Mouse (Mus musculus) fat pad, adult 2 months (tissue): Measurements from ENCODE around the gene Casp7.

Experiments used
- DNase-seq: peaks from one replicate; pipeline ENCODE4 v3.0.0-alpha.2; 2011; ENCODE audit warnings: low read depth, low spot score; ENCODE audit errors: extremely low read depth

The Casp7 gene

DNA sequence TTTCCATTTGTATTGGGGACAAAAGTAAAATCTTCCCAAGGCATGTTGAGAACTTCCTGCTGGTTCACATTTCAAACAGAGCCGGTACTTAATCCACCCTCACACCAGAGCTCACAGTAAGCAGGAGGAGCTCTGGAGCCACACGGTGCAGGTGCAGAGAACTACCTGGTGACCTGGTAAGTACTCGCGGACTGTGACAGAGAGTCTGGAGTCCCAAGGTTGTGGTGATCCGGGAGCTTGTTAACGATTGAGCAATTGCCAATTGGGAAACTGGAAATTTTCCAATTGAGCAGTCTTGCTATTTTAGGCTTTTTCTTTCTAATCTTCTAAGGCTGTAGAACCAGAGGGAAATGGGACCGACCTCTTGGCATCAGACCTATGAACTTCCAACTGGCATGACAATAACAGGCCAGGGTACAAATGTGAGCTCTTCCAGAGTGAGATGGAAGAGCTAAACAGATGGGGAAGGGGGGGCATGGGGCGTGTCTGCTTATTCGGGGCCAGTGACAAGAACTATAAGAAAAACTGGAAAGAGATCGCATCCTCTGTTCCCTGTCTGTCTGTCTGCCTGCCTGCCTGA lies 64.7 kb downstream of the Casp7 start, which contains the start of gene Plekhs1:
Gene Plekhs1, plus strand, starts transcription at position 119 of the 580 bp plus-strand sequence.
- no peak for DNase-seq

DNA sequence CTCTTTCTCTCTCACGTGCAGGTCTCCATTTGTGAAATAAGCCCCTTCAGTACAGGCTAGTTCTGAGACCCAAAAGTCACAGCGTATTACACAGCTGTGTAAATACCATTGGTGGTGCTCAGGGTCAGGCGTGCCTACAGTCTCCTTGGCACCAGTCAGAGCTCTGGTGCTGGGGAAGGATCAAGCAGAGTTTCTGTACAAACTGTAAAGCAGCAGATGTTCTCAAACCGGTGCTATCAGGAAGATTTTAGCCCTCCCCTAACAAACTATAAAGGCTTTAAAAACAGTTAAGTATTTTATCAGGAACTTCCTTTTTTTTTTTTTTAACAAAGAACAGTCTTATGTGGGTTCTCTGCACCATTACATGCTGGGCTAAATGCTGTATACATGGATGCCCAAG lies 65.9 kb downstream of the Casp7 start:
- no peak for DNase-seq

DNA sequence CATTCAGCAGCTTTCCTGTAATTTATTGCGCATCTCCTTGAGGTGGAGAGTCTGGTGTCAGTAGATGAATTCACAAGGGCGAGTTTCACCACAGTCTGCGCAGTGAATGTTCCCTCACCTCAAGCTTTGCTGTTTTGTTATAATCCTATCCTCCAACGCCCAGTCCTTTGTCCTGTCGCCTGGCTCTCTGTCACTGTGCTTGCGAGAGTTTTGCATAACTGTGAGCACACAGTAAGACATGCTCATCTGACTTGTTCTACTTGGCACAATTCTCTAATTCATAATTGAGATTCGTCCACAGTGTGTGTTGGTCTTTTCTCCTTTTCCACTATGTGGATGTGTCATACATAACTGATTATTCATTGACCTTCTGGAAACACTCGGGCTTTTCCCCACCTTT lies 69.6 kb downstream of the Casp7 start:
- DNase-seq: peak; percentile 47

DNA sequence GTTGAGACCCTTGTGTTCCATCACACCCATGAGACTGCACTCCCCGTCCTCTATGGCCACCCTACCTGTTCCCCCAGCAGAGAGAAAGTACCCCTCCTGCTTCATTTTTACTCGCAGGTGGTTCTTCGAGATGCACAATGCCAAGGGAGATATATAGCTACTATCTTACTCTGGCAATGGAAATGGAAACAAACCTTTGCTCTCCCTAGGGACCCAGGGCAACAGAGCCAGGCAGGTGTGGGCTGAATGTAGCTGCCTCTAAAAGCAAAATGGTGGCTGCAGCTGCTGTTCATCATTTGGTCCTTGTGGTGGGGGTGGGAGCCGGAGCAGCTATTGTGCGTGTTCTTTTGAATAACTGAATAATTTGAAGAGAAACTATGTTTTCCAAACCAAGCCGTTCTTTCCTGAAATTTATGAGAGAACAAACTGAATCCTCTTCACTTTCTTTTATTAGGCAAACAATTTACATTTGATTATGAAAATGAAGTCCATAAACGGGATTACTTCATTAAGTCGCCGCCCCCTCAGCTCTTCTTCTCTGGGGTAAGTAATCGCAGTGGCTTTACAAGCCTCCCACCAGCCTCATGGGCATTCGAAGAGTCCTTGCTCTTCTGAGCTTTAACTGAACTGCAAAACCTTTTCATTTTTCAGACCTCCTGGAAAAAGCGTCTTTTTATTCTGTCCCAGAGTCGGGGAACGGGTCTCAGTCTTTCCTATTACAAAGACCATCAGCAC lies 73.5 kb downstream of the Casp7 start:
- no peak for DNase-seq

- DNase-seq: no peak
Measured at GRCm38 (mm10) chr19:56471934-56472333, 75.0 kb downstream of the Casp7 start.

- no peak for DNase-seq
Measured at GRCm38 (mm10) chr19:56474869-56475550, 78.1 kb downstream of the Casp7 start.

- DNase-seq: no peak
Measured at GRCm38 (mm10) chr19:56476546-56476945, 79.6 kb downstream of the Casp7 start.

GRCm38 (mm10) chr19:56477253-56477652 lies 80.3 kb downstream of the Casp7 start:
- no peak for DNase-seq

GRCm38 (mm10) chr19:56477832-56478231 lies 80.9 kb downstream of the Casp7 start:
- DNase-seq: no peak

DNA sequence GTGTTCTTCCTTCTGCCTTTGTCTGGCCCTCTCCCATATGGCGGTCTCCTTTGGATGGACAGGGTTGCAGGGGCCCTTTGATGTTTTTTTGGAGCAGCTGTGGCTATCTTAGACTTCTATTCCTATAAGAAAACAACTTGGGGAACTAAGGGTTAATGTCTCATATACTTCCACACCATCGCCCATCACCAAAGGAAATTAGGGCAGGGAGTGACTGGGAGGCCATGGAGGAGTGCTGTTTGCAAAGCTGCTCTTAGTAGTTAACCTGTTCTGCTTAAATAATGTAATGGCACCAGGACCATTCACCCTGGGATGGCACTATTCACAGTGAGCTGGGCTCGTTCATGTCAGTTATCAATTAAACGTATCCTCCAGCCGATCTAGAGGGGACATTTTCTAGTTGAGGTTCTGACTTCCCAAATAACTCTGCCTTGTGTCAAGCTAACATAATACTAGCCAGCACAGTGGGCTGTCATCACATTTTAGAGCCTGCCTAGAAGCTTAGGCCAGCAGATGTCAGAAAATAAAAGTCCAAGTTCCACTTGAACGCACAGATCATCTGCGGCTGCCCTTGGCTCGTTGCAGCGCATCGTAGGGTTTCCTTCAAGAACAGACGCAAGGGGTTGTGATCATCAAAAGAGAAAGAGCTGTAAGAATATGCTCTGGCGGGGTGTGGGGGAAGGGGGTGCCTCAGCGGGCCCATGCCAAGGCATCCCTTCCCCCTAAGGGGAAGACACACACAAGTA lies 87.9 kb downstream of the Casp7 start:
- DNase-seq: no peak

GRCm38 (mm10) chr19:56485376-56486271 lies 88.7 kb downstream of the Casp7 start:
- no peak for DNase-seq

DNA sequence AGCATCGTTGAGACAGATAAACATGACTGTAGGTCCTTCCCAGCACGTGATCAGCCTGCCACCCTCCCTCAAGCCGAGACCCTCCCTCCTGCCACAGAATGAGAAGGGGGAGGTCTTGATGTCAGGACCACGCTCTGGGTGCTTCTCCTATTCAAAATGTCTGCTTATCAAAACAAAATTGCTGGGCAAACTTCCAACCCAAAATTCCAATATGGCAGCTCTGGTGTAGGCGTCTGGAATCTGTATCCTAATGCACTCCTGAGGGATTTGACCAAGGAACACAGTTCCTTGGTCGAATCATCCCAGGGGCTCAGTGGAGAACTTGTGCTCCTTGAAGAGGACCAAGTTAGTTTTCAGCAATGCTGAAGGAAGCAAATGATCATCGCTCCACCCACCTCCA lies 90.0 kb downstream of the Casp7 start:
- DNase-seq: no peak

DNA sequence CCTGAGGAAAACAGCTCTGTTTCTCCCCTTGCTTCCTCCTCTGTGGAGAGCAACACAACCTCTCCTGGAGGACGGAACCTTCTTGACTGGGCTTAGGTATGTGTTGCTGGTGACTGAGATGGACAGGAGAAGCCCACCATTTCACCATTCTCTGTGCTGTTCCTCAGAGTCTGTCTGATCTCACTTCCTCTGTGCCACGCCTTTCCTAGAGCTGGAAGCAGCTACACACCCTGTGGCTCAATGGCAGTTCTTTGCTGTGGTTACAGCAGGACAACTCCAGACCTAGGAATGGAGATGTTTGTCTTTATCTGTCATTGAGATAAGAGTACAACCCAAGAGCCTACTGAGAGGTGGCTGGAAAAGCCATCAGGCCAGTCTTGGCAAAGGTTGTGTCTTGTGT lies 90.4 kb downstream of the Casp7 start:
- DNase-seq: no peak

- DNase-seq: no peak
Measured at GRCm38 (mm10) chr19:56489601-56490000, 92.7 kb downstream of the Casp7 start.
